Comparison of ENCODE assay signal across 8 mouse cellular contexts in the genomic region with DNA sequence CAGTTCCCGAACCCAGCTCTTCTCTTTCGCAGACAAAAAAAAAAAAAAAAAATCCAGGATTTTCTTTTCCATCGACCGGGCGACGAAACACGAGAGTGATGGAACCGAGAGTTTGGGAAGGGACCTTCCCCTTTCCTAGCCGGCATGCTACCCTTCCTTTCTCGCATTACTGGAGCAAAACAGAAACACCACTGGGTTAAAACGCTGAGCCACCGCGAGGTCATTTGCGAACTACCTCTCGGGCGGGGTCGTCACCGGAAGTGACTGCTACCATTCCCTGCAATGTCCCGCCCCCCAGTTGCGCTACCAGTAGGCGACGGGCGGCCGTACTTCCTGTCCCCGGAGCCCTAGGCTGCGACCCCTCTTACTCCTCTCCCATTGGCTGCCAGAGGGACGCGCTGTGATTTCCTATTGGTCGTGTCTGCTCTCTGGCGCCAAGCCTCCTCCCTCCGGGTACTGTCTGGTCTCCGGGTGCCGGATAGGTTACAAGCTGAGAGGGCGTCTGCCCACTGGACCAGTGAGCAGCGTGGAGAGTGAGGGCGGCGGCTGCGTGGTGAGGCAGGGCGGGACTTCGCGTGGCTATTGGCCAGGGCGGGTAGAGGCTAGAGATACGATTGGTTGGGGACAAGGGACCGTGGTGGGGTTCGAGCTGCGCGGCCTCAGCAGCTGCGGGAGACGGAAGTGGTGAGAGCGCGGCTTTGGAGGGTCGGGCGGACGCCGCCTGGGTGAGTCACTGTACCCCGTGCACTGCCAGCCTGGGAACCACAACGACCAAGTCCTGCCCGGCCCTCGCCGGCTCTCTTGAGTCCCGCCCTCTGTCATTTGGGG. TPM values are rescaled to one million over a fixed set of nuclear protein-coding genes. Genes with fewer than 3 reads are reported as not detected.
A peak's percentile ranks its signal among the peaks of the same experiment; 100 is the strongest.
DNase-seq lines count a peak whose midpoint lies in the region; ATAC-seq lines count a peak whose summit lies in the region.

A gene (plus strand): TSS at position 637 of the 828 bp plus-strand sequence.

- peak within 1 kb of the TSS; percentile 62 for H3K4me3 ChIP-seq in hindbrain, embryonic 14.5 days (replicated peaks; ENCODE audit: low read length)

- peak within 1 kb of the TSS; percentile 81 for H3K4me2 ChIP-seq in hindbrain, embryonic 14.5 days (replicated peaks)

- H3K36me3 ChIP-seq in hindbrain, embryonic 14.5 days (replicated peaks; ENCODE audit: control insufficient read depth, insufficient read depth): no peaks in the 10 kb centered on the region

- peak within 1 kb of the TSS; percentile 84 for H3K9ac ChIP-seq in hindbrain, embryonic 14.5 days

- H3K27ac ChIP-seq in hindbrain, embryonic 14.5 days: peak within 1 kb of the TSS; percentile 92

- no peaks in the 10 kb centered on the region for H3K9me3 ChIP-seq in hindbrain, embryonic 14.5 days (ENCODE audit: control insufficient read depth, low read length)

- peaks cover 25% of the 10 kb centered on the region for H3K4me1 ChIP-seq in hindbrain, embryonic 14.5 days (replicated peaks; ENCODE audit: control insufficient read depth, insufficient read depth, low read length)

- no peaks in the 10 kb centered on the region for H3K27me3 ChIP-seq in hindbrain, embryonic 14.5 days (ENCODE audit: control insufficient read depth, insufficient read depth, low read length)

- DNase-seq in R1 (ENCODE audit: low read depth, low spot score): peak; percentile 100
- DNase-seq in cerebellum, postnatal 25 days: peak; percentile 99
- DNase-seq in frontal cortex, postnatal 25 days (ENCODE audit: low spot score in 2 of 2): peak; percentile 97 to 100
- peak; percentile 96 for DNase-seq in hindbrain, embryonic 14.5 days (ENCODE audit: low spot score)
- peak; percentile 100 for DNase-seq in left cerebral cortex, adult 11 months (ENCODE audit: low spot score)
- peak; percentile 99 to 100 for DNase-seq in lung, postnatal 4 days
- peak; percentile 98 for DNase-seq in retina, postnatal 7 days (ENCODE audit: low read depth, low spot score)
- peak; percentile 97 for DNase-seq in urinary bladder, adult 2 months (ENCODE audit: low spot score)

- peak; percentile 97 for ATAC-seq in hindbrain, embryonic 14.5 days (ENCODE audit: low FRiP score)

- under 1% methylated on average over 61 of the region's 61 CpGs for WGBS in hindbrain, embryonic 14.5 days

RNA-seq across cellular contexts. Expression of the gene that starts here (rescaled TPM):
- polyA plus RNA-seq in hindbrain, embryonic 14.5 days (2014; fragmentation: Nextera tagmentation; extraction: Ambion mirVana): 53.4 and 68.7 TPM in 2 replicates
- polyA plus RNA-seq in urinary bladder, adult 2 months (2012; rRNA removed): 26.1 and 27.2 TPM in 2 replicates

Comparison
In these comparisons a context has a peak if more than half of its experiments do, and no peak if none do; other contexts are left out.
1. Peak in every context shown above with its lines: DNase-seq, ATAC-seq, H3K4me3 ChIP-seq and H3K27ac ChIP-seq.